Mouse (Mus musculus): ENCODE results near the gene Preb. TPM values are rescaled to one million over a fixed set of nuclear protein-coding genes. Genes with fewer than 3 reads are reported as not detected.

The Preb gene
- total RNA-seq, 2 experiments from 2014 or later: 84.3 to 84.7 TPM

DNA sequence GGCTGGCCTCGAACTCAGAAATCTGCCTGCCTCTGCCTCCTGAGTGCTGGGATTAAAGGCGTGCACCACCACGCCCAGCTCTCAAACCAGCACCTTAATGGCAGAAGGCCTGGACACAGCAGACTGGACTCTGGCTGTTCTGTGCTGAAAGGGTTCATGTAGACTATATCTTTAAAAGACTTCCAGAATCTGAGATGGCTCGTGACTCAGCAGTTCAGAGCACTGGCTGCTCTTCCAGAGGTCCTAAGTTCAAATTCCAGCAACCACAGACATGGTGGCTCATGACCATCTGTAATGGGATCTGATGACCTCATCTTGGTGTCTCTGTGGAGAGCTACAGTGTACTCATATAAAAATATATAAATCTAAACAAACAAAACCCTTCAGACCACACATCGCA lies 58.3 kb downstream of the Preb start:
- DNase-seq: no peak

Other genes starting within 250 kb of the Preb start
- gene Dpysl5, start 248.8 kb downstream of the Preb start, total RNA-seq (2021): under 1 TPM; 0.72 to 0.82 TPM
- gene Mapre3, start 145.7 kb downstream of the Preb start, total RNA-seq (2021): 10 to 100 TPM; 37.0 to 42.8 TPM
- 10 to 100 TPM; 34.4 to 38.6 TPM for gene Tmem214, start 92.3 kb downstream of the Preb start, total RNA-seq (2021)
- 1 to 10 TPM; 7.2 to 7.3 TPM for gene Agbl5, start 71.7 kb downstream of the Preb start, total RNA-seq (2021)
- 100 to 1,000 TPM; 146 to 159 TPM for gene Ost4, start 52.6 kb downstream of the Preb start, total RNA-seq (2021)
- 10 to 100 TPM; 14.2 to 16.9 TPM for gene Emilin1, start 47.0 kb downstream of the Preb start, total RNA-seq (2021)
- 10 to 100 TPM; 27.1 to 28.5 TPM for gene Khk, start 38.9 kb downstream of the Preb start, total RNA-seq (2021)
- gene Cgref1, start 14.8 kb downstream of the Preb start, total RNA-seq (2021): under 1 TPM; 0.59 to 0.84 TPM
- 1 to 10 TPM; 1.5 to 2.8 TPM for gene Tcf23, start 8.3 kb upstream of the Preb start, total RNA-seq (2021)
- gene Atraid, start 88.0 kb upstream of the Preb start, total RNA-seq (2021): 10 to 100 TPM; 47.6 to 52.2 TPM
- 10 to 100 TPM; 12.4 to 13.5 TPM for gene Slc5a6, start 88.6 kb upstream of the Preb start, total RNA-seq (2021)
- 10 to 100 TPM; 12.9 to 15.3 TPM for gene Cad, start 94.4 kb upstream of the Preb start, total RNA-seq (2021)
- gene Dnajc5g, start 145.9 kb upstream of the Preb start, total RNA-seq (2021): not detected
- gene Slc30a3, start 147.9 kb upstream of the Preb start, total RNA-seq (2021): not detected
- gene Trim54, start 156.4 kb upstream of the Preb start, total RNA-seq (2021): 100 to 1,000 TPM; 344 to 355 TPM
- gene Ucn, start 178.5 kb upstream of the Preb start, total RNA-seq (2021): not detected
- gene Mpv17, start 193.9 kb upstream of the Preb start, total RNA-seq (2021): 10 to 100 TPM; 43.4 to 49.2 TPM
- gene Gm29609, start 219.6 kb upstream of the Preb start, total RNA-seq (2021): 1 to 10 TPM in 1 of 2 experiments, under 1 TPM in 1; 0.10 to 1.8 TPM
- gene Gtf3c2, start 219.8 kb upstream of the Preb start, total RNA-seq (2021): 10 to 100 TPM; 19.7 to 28.5 TPM
- 10 to 100 TPM; 58.4 to 64.5 TPM for gene Snx17, start 232.9 kb upstream of the Preb start, total RNA-seq (2021)
- 10 to 100 TPM; 41.1 to 58.1 TPM for gene Eif2b4, start 233.1 kb upstream of the Preb start, total RNA-seq (2021)
- 1 to 10 TPM; 7.6 to 8.5 TPM for gene Zfp513, start 241.9 kb upstream of the Preb start, total RNA-seq (2021)